Comparison of ENCODE assay signal across 25 mouse cellular contexts in genomic region chr19:55342423-55342822, GRCm38 (mm10). TPM values are rescaled to one million over a fixed set of nuclear protein-coding genes. Genes with fewer than 3 reads are reported as not detected.
A peak's percentile ranks its signal among the peaks of the same experiment; 100 is the strongest.
DNase-seq lines count a peak whose midpoint lies in the region; ATAC-seq and TF ChIP-seq lines count a peak whose summit lies in the region.
"Had no signal": no experiment of that assay in that cellular context is flagged by ENCODE, and none has a peak within 500 bp of the region (broad histone marks: within the 10 kb centered on the region; RNA-seq: fewer than 3 reads in every experiment).

No protein-coding gene starts in this region.

- TF ChIP-seq POLR2A in liver, adult 2 months (IDR thresholded peaks at IDR 0.05; ENCODE audit: extremely low read depth, insufficient read depth, low read length), result no peak

- H3K27ac ChIP-seq in intestine, postnatal 0 days (ENCODE audit: low read depth, low read length), result no peak overlapping the region
- no peak overlapping the region for H3K27ac ChIP-seq in intestine, embryonic 16.5 days (ENCODE audit: low read length)
- peak overlapping the region; percentile 14 for H3K27ac ChIP-seq in liver, adult 2 months (replicated peaks; ENCODE audit: insufficient read depth, low read depth, low read length)
- H3K27ac ChIP-seq: embryonic facial prominence, embryonic 10.5 days; embryonic facial prominence, embryonic 13.5 days; forebrain, embryonic 12.5 days; forebrain, embryonic 15.5 days; heart, embryonic 15.5 days; hindbrain, embryonic 14.5 days had no signal

- ATAC-seq in intestine, postnatal 0 days, result 0 out of 2 replicates have a peak, but pooled peaks have one; percentile 31
- ATAC-seq in intestine, embryonic 16.5 days, result no peak
- ATAC-seq: activated CD4-positive, CD25-positive, alpha-beta regulatory T cell, adult 4 months; forebrain, embryonic 15.5 days had no signal

- H3K4me2 ChIP-seq in intestine, postnatal 0 days (replicated peaks; ENCODE audit: low read depth), result no peak overlapping the region
- no peak overlapping the region for H3K4me2 ChIP-seq in intestine, embryonic 16.5 days (ENCODE audit: low read depth, low read length)
- H3K4me2 ChIP-seq: embryonic facial prominence, embryonic 13.5 days; forebrain, embryonic 12.5 days; forebrain, embryonic 15.5 days; heart, embryonic 12.5 days; heart, embryonic 15.5 days; hindbrain, embryonic 14.5 days had no signal

- WGBS in intestine, postnatal 0 days, result 66% methylated on average over 7 of the region's 7 CpGs
- WGBS in intestine, embryonic 16.5 days, result 87% methylated on average over 7 of the region's 7 CpGs
- whole genome bisulfite sequencing in liver, adult 2 months, result 23% methylated on average over 7 of the region's 7 CpGs
- 37% methylated on average over 7 of the region's 7 CpGs for WGBS in large intestine, adult 2 months

- H3K36me3 ChIP-seq in intestine, postnatal 0 days (ENCODE audit: control insufficient read depth, insufficient read depth), result no peaks in the 10 kb centered on the region
- no peaks in the 10 kb centered on the region for H3K36me3 ChIP-seq in intestine, embryonic 16.5 days (ENCODE audit: control insufficient read depth, insufficient read depth, low read length)
- H3K36me3 ChIP-seq in liver, adult 2 months (ENCODE audit: control insufficient read depth, insufficient read depth, low read length), result 0 out of 2 replicates have a peak, but pooled peaks cover 1% of the 10 kb centered on the region
- H3K36me3 ChIP-seq: embryonic facial prominence, embryonic 13.5 days; forebrain, embryonic 12.5 days; forebrain, embryonic 15.5 days; heart, embryonic 15.5 days had no signal

- no peaks in the 10 kb centered on the region; the same call in 1 of the 2 replicates for H3K79me2 ChIP-seq in liver, adult 2 months (ENCODE audit: control insufficient read depth, insufficient read depth, low read length)

- no peak for TF ChIP-seq CTCF in intestine, postnatal 0 days (IDR thresholded peaks at IDR 0.05; ENCODE audit: low read depth)
- TF ChIP-seq CTCF in liver, adult 2 months (IDR thresholded peaks at IDR 0.05; ENCODE audit: low read depth, low read length), result no peak

- H3K9ac ChIP-seq in intestine, postnatal 0 days (ENCODE audit: low read depth, low read length), result no peak overlapping the region
- H3K9ac ChIP-seq in intestine, embryonic 16.5 days (ENCODE audit: low read depth, low read length), result no peak overlapping the region
- H3K9ac ChIP-seq in liver, adult 2 months (ENCODE audit: low read depth, low read length), result no peak overlapping the region
- H3K9ac ChIP-seq: embryonic facial prominence, embryonic 13.5 days; forebrain, embryonic 12.5 days; forebrain, embryonic 15.5 days; heart, embryonic 12.5 days; heart, embryonic 15.5 days; hindbrain, embryonic 14.5 days had no signal

- DNase-seq in liver, adult 2 months (ENCODE audit: extremely low read depth, low read depth, low spot score), result peak; percentile 85
- no peak for DNase-seq in liver
- DNase-seq in large intestine, adult 2 months (ENCODE audit: low read depth, low spot score), result peak; percentile 35
- no peak for DNase-seq in layer of hippocampus, adult 9-10 months (ENCODE audit: low spot score)
- DNase-seq: adrenal gland, adult 8-10 months; adrenal gland, postnatal 25 days; cerebellum, adult 11-12 months; cerebellum, adult 8-10 months; cerebellum, postnatal 36 days; embryo, embryonic 11 days; gastrocnemius, postnatal 25 days; heart, adult 18-20 months; heart, postnatal 10 days; heart, postnatal 4 days had no signal

- H3K4me1 ChIP-seq in intestine, postnatal 0 days (replicated peaks; ENCODE audit: control insufficient read depth, insufficient read depth, low read length), result no peaks in the 10 kb centered on the region
- no peaks in the 10 kb centered on the region for H3K4me1 ChIP-seq in intestine, embryonic 16.5 days (ENCODE audit: control insufficient read depth, insufficient read depth, low read length)
- peaks cover 6% of the 10 kb centered on the region; the same call in 1 of the 2 replicates for H3K4me1 ChIP-seq in liver, adult 2 months (ENCODE audit: control insufficient read depth, insufficient read depth, low read length)
- H3K4me1 ChIP-seq: embryonic facial prominence, embryonic 10.5 days; forebrain, embryonic 15.5 days; heart, embryonic 12.5 days; heart, embryonic 15.5 days had no signal

- H3K4me3 ChIP-seq in intestine, postnatal 0 days (ENCODE audit: low read depth, low read length), result no peak overlapping the region
- H3K4me3 ChIP-seq in intestine, embryonic 16.5 days (ENCODE audit: low read length), result no peak overlapping the region
- H3K4me3 ChIP-seq in liver, adult 2 months (ENCODE audit: insufficient read depth, low read depth, low read length), result no peak overlapping the region
- H3K4me3 ChIP-seq: embryonic facial prominence, embryonic 10.5 days; embryonic facial prominence, embryonic 13.5 days; erythroblast, embryonic 14.5 days; forebrain, embryonic 12.5 days; forebrain, embryonic 15.5 days; heart, embryonic 12.5 days; heart, embryonic 15.5 days had no signal

- H3K27me3 ChIP-seq in intestine, postnatal 0 days (replicated peaks; ENCODE audit: control insufficient read depth, insufficient read depth, low read length), result no peaks in the 10 kb centered on the region
- H3K27me3 ChIP-seq in intestine, embryonic 16.5 days (replicated peaks; ENCODE audit: control insufficient read depth, insufficient read depth, low read length), result no peaks in the 10 kb centered on the region
- H3K27me3 ChIP-seq in liver, adult 2 months (ENCODE audit: control insufficient read depth, insufficient read depth, low read length), result no peaks in the 10 kb centered on the region
- H3K27me3 ChIP-seq: embryonic facial prominence, embryonic 13.5 days; forebrain, embryonic 12.5 days; forebrain, embryonic 15.5 days; heart, embryonic 12.5 days; heart, embryonic 15.5 days had no signal

- no peaks in the 10 kb centered on the region for H3K9me3 ChIP-seq in intestine, postnatal 0 days (ENCODE audit: control insufficient read depth)
- H3K9me3 ChIP-seq in intestine, embryonic 16.5 days (ENCODE audit: control insufficient read depth, low read length), result no peaks in the 10 kb centered on the region
- H3K9me3 ChIP-seq: embryonic facial prominence, embryonic 10.5 days; embryonic facial prominence, embryonic 13.5 days; forebrain, embryonic 12.5 days; forebrain, embryonic 15.5 days; heart, embryonic 12.5 days; heart, embryonic 15.5 days had no signal

RNA-seq across cellular contexts. Expression of gene Vti1a, which starts 26.3 kb away (rescaled TPM):
- polyA plus RNA-seq in intestine, postnatal 0 days (2015; fragmentation: Nextera tagmentation; extraction: Ambion mirVana), result 21.3 and 23.2 TPM in 2 replicates
- polyA plus RNA-seq in intestine, embryonic 16.5 days (2015; fragmentation: Nextera tagmentation; extraction: Ambion mirVana), result 24.4 and 27.4 TPM in 2 replicates
- 12.7 and 14.8 TPM in 2 replicates for total RNA-seq in liver, adult 2 months (2014; rRNA removed)
- polyA plus RNA-seq in liver, adult 2 months (2012; rRNA removed), result 5.2 and 6.1 TPM in 2 replicates
- 7.8 and 10.9 TPM in 2 replicates for polyA plus RNA-seq in large intestine, adult 2 months (2012; rRNA removed)

RNA-seq across cellular contexts. Expression of gene Zdhhc6, which starts 26.6 kb away (rescaled TPM):
- polyA plus RNA-seq in intestine, postnatal 0 days (2015; fragmentation: Nextera tagmentation; extraction: Ambion mirVana), result 39.8 and 44.7 TPM in 2 replicates
- 92.7 and 101 TPM in 2 replicates for polyA plus RNA-seq in intestine, embryonic 16.5 days (2015; fragmentation: Nextera tagmentation; extraction: Ambion mirVana)
- total RNA-seq in liver, adult 2 months (2014; rRNA removed), result 60.1 and 64.0 TPM in 2 replicates
- 18.1 and 19.5 TPM in 2 replicates for polyA plus RNA-seq in liver, adult 2 months (2012; rRNA removed)
- 14.7 and 15.4 TPM in 2 replicates for polyA plus RNA-seq in large intestine, adult 2 months (2012; rRNA removed)

Comparison
In these comparisons a context has a peak if more than half of its experiments do, and no peak if none do; other contexts are left out.
1. DNase-seq: peak in liver, adult 2 months (single experiment) and large intestine, adult 2 months (single experiment); none in liver (single experiment) and layer of hippocampus, adult 9-10 months (single experiment).